In genomic region chr19:10909087-10909721, GRCm38 (mm10) we compare ENCODE assay signal across 15 mouse cellular contexts. TPM values are rescaled to one million over a fixed set of nuclear protein-coding genes. Genes with fewer than 3 reads are reported as not detected.
A peak's percentile ranks its signal among the peaks of the same experiment; 100 is the strongest.
DNase-seq lines count a peak whose midpoint lies in the region; ATAC-seq and TF ChIP-seq lines count a peak whose summit lies in the region.
"Had no signal": no experiment of that assay in that cellular context is flagged by ENCODE, and none has a peak within 500 bp of the region (broad histone marks: within the 10 kb centered on the region; RNA-seq: fewer than 3 reads in every experiment).

No protein-coding gene starts in this region.

- intact Hi-C loops in heart, adult 2 months (cut with DNase I), result loop anchor here (2.0 kb wide), 1 partner anchor 50 kb away; no protein-coding TSS in a partner anchor

- H3K9ac ChIP-seq in heart, adult 2 months (ENCODE audit: low read depth, low read length), result no peak overlapping the region
- no peak overlapping the region for H3K9ac ChIP-seq in lung, embryonic 14.5 days
- no peak overlapping the region for H3K9ac ChIP-seq in stomach, embryonic 14.5 days (replicated peaks; ENCODE audit: low read depth, low read length)
- H3K9ac ChIP-seq: forebrain, postnatal 0 days; midbrain, embryonic 13.5 days had no signal

- H3K4me2 ChIP-seq in lung, embryonic 14.5 days, result no peak overlapping the region
- no peak overlapping the region for H3K4me2 ChIP-seq in stomach, embryonic 14.5 days (replicated peaks; ENCODE audit: low read depth, low read length)
- H3K4me2 ChIP-seq: midbrain, embryonic 13.5 days had no signal

- TF ChIP-seq CTCF in heart, adult 2 months (IDR thresholded peaks at IDR 0.05), result no peak
- TF ChIP-seq CTCF in lung, embryonic 14.5 days (IDR thresholded peaks at IDR 0.05; ENCODE audit: low read depth), result no peak

- no peaks in the 10 kb centered on the region for H3K79me2 ChIP-seq in heart, adult 2 months (replicated peaks; ENCODE audit: control insufficient read depth, insufficient read depth, low read length)

- no peak for TF ChIP-seq POLR2A in heart, adult 2 months (IDR thresholded peaks at IDR 0.05; ENCODE audit: insufficient read depth, low read depth, low read length)

- peak; percentile 50 for ATAC-seq in lung, embryonic 14.5 days (ENCODE audit: insufficient read depth)
- ATAC-seq in stomach, embryonic 14.5 days (ENCODE audit: insufficient number of reproducible peaks, insufficient read depth, low FRiP score, low read depth), result no peak
- ATAC-seq: forebrain, postnatal 0 days; midbrain, embryonic 13.5 days had no signal

- no peak for TF ChIP-seq EP300 in heart, adult 2 months (IDR thresholded peaks at IDR 0.05; ENCODE audit: insufficient read depth, low read depth, low read length)

- 52% methylated on average over 6 of the region's 6 CpGs for WGBS in heart, embryonic 10.5 days
- 52% methylated on average over 6 of the region's 6 CpGs for WGBS in heart, adult 2 months
- 46% methylated on average over 6 of the region's 6 CpGs for WGBS in lung, embryonic 14.5 days
- WGBS in stomach, embryonic 14.5 days, result 46% methylated on average over 6 of the region's 6 CpGs

- H3K36me3 ChIP-seq in heart, embryonic 10.5 days, result peaks cover 35% of the 10 kb centered on the region
- peaks cover 6% of the 10 kb centered on the region; the same call in 1 of the 2 replicates for H3K36me3 ChIP-seq in heart, adult 2 months (ENCODE audit: control insufficient read depth, insufficient read depth, low read length)
- peaks cover 32% of the 10 kb centered on the region for H3K36me3 ChIP-seq in lung, embryonic 14.5 days (ENCODE audit: insufficient read depth)
- peaks cover 12% of the 10 kb centered on the region for H3K36me3 ChIP-seq in stomach, embryonic 14.5 days (ENCODE audit: control insufficient read depth, insufficient read depth, low read length)

- H3K4me3 ChIP-seq in heart, embryonic 10.5 days, result no peak overlapping the region
- H3K4me3 ChIP-seq in heart, adult 2 months, result no peak overlapping the region
- no peak overlapping the region for H3K4me3 ChIP-seq in lung, embryonic 14.5 days (ENCODE audit: low read depth, low read length)
- H3K4me3 ChIP-seq in stomach, embryonic 14.5 days (ENCODE audit: low read depth, low read length), result no peak overlapping the region
- H3K4me3 ChIP-seq: midbrain, embryonic 13.5 days had no signal

- H3K9me3 ChIP-seq in heart, embryonic 10.5 days, result no peaks in the 10 kb centered on the region
- no peaks in the 10 kb centered on the region for H3K9me3 ChIP-seq in lung, embryonic 14.5 days (ENCODE audit: low read depth, low read length)
- no peaks in the 10 kb centered on the region for H3K9me3 ChIP-seq in stomach, embryonic 14.5 days (ENCODE audit: control insufficient read depth, low read depth, low read length)
- H3K9me3 ChIP-seq: G1E; midbrain, embryonic 13.5 days had no signal

- H3K27ac ChIP-seq in heart, embryonic 10.5 days, result peak overlapping the region; percentile 64
- no peak overlapping the region; the same call in 1 of the 2 replicates for H3K27ac ChIP-seq in heart, adult 2 months
- H3K27ac ChIP-seq in lung, embryonic 14.5 days (ENCODE audit: low read depth), result peak overlapping the region; percentile 89
- peak overlapping the region; percentile 81 for H3K27ac ChIP-seq in stomach, embryonic 14.5 days (ENCODE audit: low read length)
- H3K27ac ChIP-seq: midbrain, embryonic 13.5 days had no signal

- H3K4me1 ChIP-seq in heart, embryonic 10.5 days, result peaks cover 50% of the 10 kb centered on the region
- peaks cover 9% of the 10 kb centered on the region for H3K4me1 ChIP-seq in heart, adult 2 months (ENCODE audit: control insufficient read depth, insufficient read depth, low read length)
- H3K4me1 ChIP-seq in lung, embryonic 14.5 days (ENCODE audit: insufficient read depth), result no peaks in the 10 kb centered on the region
- peaks cover 13% of the 10 kb centered on the region for H3K4me1 ChIP-seq in stomach, embryonic 14.5 days (ENCODE audit: control insufficient read depth, insufficient read depth, low read length)
- H3K4me1 ChIP-seq: midbrain, embryonic 13.5 days had no signal

- DNase-seq in heart, embryonic 10.5 days (ENCODE audit: low spot score), result no peak
- DNase-seq in heart, adult 2 months, result no peak
- peak; percentile 77 for DNase-seq in lung, embryonic 14.5 days
- DNase-seq in lung, adult 18-20 months, result no peak
- DNase-seq in kidney, postnatal 10 days, result peak; percentile 41
- no peak for DNase-seq in spleen, postnatal 36 days (ENCODE audit: low spot score in 2 of 2)
- no peak for DNase-seq in left cerebral cortex, adult 11 months (ENCODE audit: low spot score)
- DNase-seq: forebrain, postnatal 0 days; thymus, postnatal 25 days had no signal

- no peaks in the 10 kb centered on the region for H3K27me3 ChIP-seq in heart, embryonic 10.5 days (ENCODE audit: insufficient read depth, poor library complexity, severe bottlenecking)
- no peaks in the 10 kb centered on the region for H3K27me3 ChIP-seq in heart, adult 2 months (ENCODE audit: control insufficient read depth, insufficient read depth, low read length)
- H3K27me3 ChIP-seq in lung, embryonic 14.5 days (ENCODE audit: insufficient read depth, low read length), result no peaks in the 10 kb centered on the region
- H3K27me3 ChIP-seq in stomach, embryonic 14.5 days (ENCODE audit: control insufficient read depth, insufficient read depth, low read length), result no peaks in the 10 kb centered on the region
- H3K27me3 ChIP-seq: midbrain, embryonic 13.5 days had no signal

RNA-seq across cellular contexts. Expression of gene Zp1, which starts 11.2 kb away (rescaled TPM):
- polyA plus RNA-seq in heart, embryonic 10.5 days (2016; fragmentation: Nextera tagmentation; extraction: Ambion mirVana), result not detected in 2 replicates
- total RNA-seq in heart, adult 2 months (2021), result not detected
- polyA plus RNA-seq in heart, adult 2 months (2012; rRNA removed), result not detected in 2 replicates
- not detected in 2 replicates for polyA plus RNA-seq in lung, embryonic 14.5 days (2014; fragmentation: Nextera tagmentation; extraction: Ambion mirVana)
- polyA plus RNA-seq in stomach, embryonic 14.5 days (2014; fragmentation: Nextera tagmentation; extraction: Ambion mirVana), result not detected in 2 replicates
- total RNA-seq: G1E; heart, postnatal 14 days; layer of hippocampus, adult 18-20 months; left cerebral cortex, postnatal 36 days had no signal
- polyA plus RNA-seq: G1E; midbrain, embryonic 13.5 days had no signal

RNA-seq across cellular contexts. Expression of gene Prpf19, which starts 14.2 kb away (rescaled TPM):
- polyA plus RNA-seq in heart, embryonic 10.5 days (2016; fragmentation: Nextera tagmentation; extraction: Ambion mirVana), result 21.3 and 48.5 TPM in 2 replicates
- total RNA-seq in heart, adult 2 months (2021), result 100 to 1,000 TPM; 216 to 243 TPM
- polyA plus RNA-seq in heart, adult 2 months (2012; rRNA removed), result 432 and 512 TPM in 2 replicates
- 40.7 TPM in 2 replicates for polyA plus RNA-seq in lung, embryonic 14.5 days (2014; fragmentation: Nextera tagmentation; extraction: Ambion mirVana)
- polyA plus RNA-seq in stomach, embryonic 14.5 days (2014; fragmentation: Nextera tagmentation; extraction: Ambion mirVana), result 47.9 and 49.9 TPM in 2 replicates

RNA-seq across cellular contexts. Expression of gene Tmem109, which starts 27.4 kb away (rescaled TPM):
- 67.8 and 68.2 TPM in 2 replicates for polyA plus RNA-seq in heart, embryonic 10.5 days (2016; fragmentation: Nextera tagmentation; extraction: Ambion mirVana)
- 100 to 1,000 TPM; 101 to 109 TPM for total RNA-seq in heart, adult 2 months (2021)
- 160 and 196 TPM in 2 replicates for polyA plus RNA-seq in heart, adult 2 months (2012; rRNA removed)
- polyA plus RNA-seq in lung, embryonic 14.5 days (2014; fragmentation: Nextera tagmentation; extraction: Ambion mirVana), result 120 and 122 TPM in 2 replicates
- 132 and 137 TPM in 2 replicates for polyA plus RNA-seq in stomach, embryonic 14.5 days (2014; fragmentation: Nextera tagmentation; extraction: Ambion mirVana)

RNA-seq across cellular contexts. Expression of gene Ptgdr2, which starts 27.8 kb away (rescaled TPM):
- polyA plus RNA-seq in heart, embryonic 10.5 days (2016; fragmentation: Nextera tagmentation; extraction: Ambion mirVana), result 0.19 and 0.30 TPM in 2 replicates
- total RNA-seq in heart, adult 2 months (2021), result not detected
- 0.09 and 0.10 TPM in 2 replicates for polyA plus RNA-seq in heart, adult 2 months (2012; rRNA removed)
- not detected in 2 replicates for polyA plus RNA-seq in lung, embryonic 14.5 days (2014; fragmentation: Nextera tagmentation; extraction: Ambion mirVana)
- polyA plus RNA-seq in stomach, embryonic 14.5 days (2014; fragmentation: Nextera tagmentation; extraction: Ambion mirVana), result not detected in 2 replicates
- total RNA-seq: G1E had no signal
- polyA plus RNA-seq: G1E had no signal

RNA-seq across cellular contexts. Expression of gene Tmem132a, which starts 39.5 kb away (rescaled TPM):
- 63.8 and 77.5 TPM in 2 replicates for polyA plus RNA-seq in heart, embryonic 10.5 days (2016; fragmentation: Nextera tagmentation; extraction: Ambion mirVana)
- 10 to 100 TPM; 10.7 to 12.0 TPM for total RNA-seq in heart, adult 2 months (2021)
- polyA plus RNA-seq in heart, adult 2 months (2012; rRNA removed), result 11.1 and 11.5 TPM in 2 replicates
- polyA plus RNA-seq in lung, embryonic 14.5 days (2014; fragmentation: Nextera tagmentation; extraction: Ambion mirVana), result 68.7 and 80.2 TPM in 2 replicates
- polyA plus RNA-seq in stomach, embryonic 14.5 days (2014; fragmentation: Nextera tagmentation; extraction: Ambion mirVana), result 59.3 and 63.2 TPM in 2 replicates

Comparison
In these comparisons a context has a peak if more than half of its experiments do, and no peak if none do; other contexts are left out.
1. DNase-seq: peak in lung, embryonic 14.5 days (single experiment) and kidney, postnatal 10 days (single experiment); none in heart, embryonic 10.5 days (single experiment), heart, adult 2 months (0 of 2), lung, adult 18-20 months (0 of 2), spleen, postnatal 36 days (0 of 2) and left cerebral cortex, adult 11 months (single experiment).